Mouse (Mus musculus): ENCODE measurements around the gene Nr2f1. TPM values are rescaled to one million over a fixed set of nuclear protein-coding genes. Genes with fewer than 3 reads are reported as not detected.
"Not testable (repeated sequence)": the region's sequence is repeated elsewhere in the genome, so short reads cannot be mapped to it uniquely, and the experiment has no call there.

The Nr2f1 gene
- polyA plus RNA-seq (2012; rRNA removed), result 2.7 and 5.9 TPM in 2 replicates

- no peak within 1 kb of the TSS for H3K27ac ChIP-seq (ENCODE audit: insufficient read depth, low read depth, low read length)
- peaks cover 8% of the 10 kb centered on the region; the same call in 1 of the 2 replicates for H3K4me1 ChIP-seq (ENCODE audit: control insufficient read depth, insufficient read depth, insufficient read length, low read length)
- TF ChIP-seq POLR2A (IDR thresholded peaks at IDR 0.05; ENCODE audit: low read depth, low read length), result no peak
- no peak for TF ChIP-seq CTCF (IDR thresholded peaks at IDR 0.05; ENCODE audit: extremely low read depth, insufficient read length, insufficient replicate concordance, low read depth, low read length)
- 4% methylated on average over 14 of the region's 14 CpGs for WGBS
- peak within 1 kb of the TSS; percentile 60 for H3K4me3 ChIP-seq (ENCODE audit: low read depth, low read length)
- H3K27me3 ChIP-seq (ENCODE audit: control insufficient read depth, insufficient read depth, low read length), result peaks cover 70% of the 10 kb centered on the region
- H3K36me3 ChIP-seq (ENCODE audit: control insufficient read depth, insufficient read depth, low read length), result no peaks in the 10 kb centered on the region
These were observed at the start of gene Nr2f1 for GRCm38 (mm10) chr13:78199642-78200160. Nr2f1 (minus strand) TSS chr13:78199757.

- Histone ChIP-seq H3K4me3 (ENCODE audit: low read depth, low read length) (no peak overlapping the region), H3K27ac (ENCODE audit: insufficient read depth, low read depth, low read length) (no peak overlapping the region), H3K4me1 (ENCODE audit: control insufficient read depth, insufficient read depth, insufficient read length, low read length) (no peaks in the 10 kb centered on the region), H3K36me3 (ENCODE audit: control insufficient read depth, insufficient read depth, low read length) (no peaks in the 10 kb centered on the region), H3K27me3 (ENCODE audit: control insufficient read depth, insufficient read depth, low read length) (no peaks in the 10 kb centered on the region)
- WGBS, result 77% methylated on average over 3 of the region's 3 CpGs
- TF ChIP-seq CTCF (IDR thresholded peaks at IDR 0.05; ENCODE audit: extremely low read depth, insufficient read length, insufficient replicate concordance, low read depth, low read length) (no peak), POLR2A (IDR thresholded peaks at IDR 0.05; ENCODE audit: low read depth, low read length) (no peak)
These were observed 22.1 kb upstream of the Nr2f1 start for GRCm38 (mm10) chr13:78221680-78222079.

- H3K36me3 ChIP-seq (ENCODE audit: control insufficient read depth, insufficient read depth, low read length); H3K27me3 ChIP-seq (ENCODE audit: control insufficient read depth, insufficient read depth, low read length); H3K4me1 ChIP-seq (ENCODE audit: control insufficient read depth, insufficient read depth, insufficient read length, low read length); H3K27ac ChIP-seq (ENCODE audit: insufficient read depth, low read depth, low read length); H3K4me3 ChIP-seq (ENCODE audit: low read depth, low read length): not testable (repeated sequence)
- 63% methylated on average over 6 of the region's 6 CpGs for WGBS
These were observed 20.7 kb upstream of the Nr2f1 start for GRCm38 (mm10) chr13:78220238-78220637.

- H3K4me3 ChIP-seq (ENCODE audit: low read depth, low read length), result no peak overlapping the region
- no peaks in the 10 kb centered on the region for H3K36me3 ChIP-seq (ENCODE audit: control insufficient read depth, insufficient read depth, low read length)
- H3K27ac ChIP-seq (ENCODE audit: insufficient read depth, low read depth, low read length), result no peak overlapping the region
- no peak for TF ChIP-seq CTCF (IDR thresholded peaks at IDR 0.05; ENCODE audit: extremely low read depth, insufficient read length, insufficient replicate concordance, low read depth, low read length)
- no peak for TF ChIP-seq POLR2A (IDR thresholded peaks at IDR 0.05; ENCODE audit: low read depth, low read length)
- no peaks in the 10 kb centered on the region for H3K4me1 ChIP-seq (ENCODE audit: control insufficient read depth, insufficient read depth, insufficient read length, low read length)
- 45% methylated on average over 2 of the region's 2 CpGs for WGBS
- peaks cover 20% of the 10 kb centered on the region for H3K27me3 ChIP-seq (ENCODE audit: control insufficient read depth, insufficient read depth, low read length)
These were observed 15.7 kb upstream of the Nr2f1 start for GRCm38 (mm10) chr13:78215223-78215622.

GRCm38 (mm10) chr13:78213155-78213554 lies 13.6 kb upstream of the Nr2f1 start:
- no peaks in the 10 kb centered on the region for H3K4me1 ChIP-seq (ENCODE audit: control insufficient read depth, insufficient read depth, insufficient read length, low read length)
- no peak overlapping the region for H3K4me3 ChIP-seq (ENCODE audit: low read depth, low read length)
- TF ChIP-seq POLR2A (IDR thresholded peaks at IDR 0.05; ENCODE audit: low read depth, low read length), result no peak
- TF ChIP-seq CTCF (IDR thresholded peaks at IDR 0.05; ENCODE audit: extremely low read depth, insufficient read length, insufficient replicate concordance, low read depth, low read length), result no peak
- no peaks in the 10 kb centered on the region for H3K36me3 ChIP-seq (ENCODE audit: control insufficient read depth, insufficient read depth, low read length)
- no peak overlapping the region for H3K27ac ChIP-seq (ENCODE audit: insufficient read depth, low read depth, low read length)
- WGBS, result 65% methylated on average over 2 of the region's 2 CpGs
- peaks cover 38% of the 10 kb centered on the region for H3K27me3 ChIP-seq (ENCODE audit: control insufficient read depth, insufficient read depth, low read length)

GRCm38 (mm10) chr13:78212111-78212510 lies 12.6 kb upstream of the Nr2f1 start:
- no peak overlapping the region for H3K4me3 ChIP-seq (ENCODE audit: low read depth, low read length)
- peaks cover 45% of the 10 kb centered on the region for H3K27me3 ChIP-seq (ENCODE audit: control insufficient read depth, insufficient read depth, low read length)
- 42% methylated on average over 15 of the region's 15 CpGs for WGBS
- no peak overlapping the region for H3K27ac ChIP-seq (ENCODE audit: insufficient read depth, low read depth, low read length)
- TF ChIP-seq CTCF (IDR thresholded peaks at IDR 0.05; ENCODE audit: extremely low read depth, insufficient read length, insufficient replicate concordance, low read depth, low read length), result no peak
- no peak for TF ChIP-seq POLR2A (IDR thresholded peaks at IDR 0.05; ENCODE audit: low read depth, low read length)
- no peaks in the 10 kb centered on the region for H3K36me3 ChIP-seq (ENCODE audit: control insufficient read depth, insufficient read depth, low read length)
- H3K4me1 ChIP-seq (ENCODE audit: control insufficient read depth, insufficient read depth, insufficient read length, low read length), result no peaks in the 10 kb centered on the region

- H3K36me3 ChIP-seq (ENCODE audit: control insufficient read depth, insufficient read depth, low read length), result no peaks in the 10 kb centered on the region
- no peak overlapping the region for H3K4me3 ChIP-seq (ENCODE audit: low read depth, low read length)
- H3K4me1 ChIP-seq (ENCODE audit: control insufficient read depth, insufficient read depth, insufficient read length, low read length), result no peaks in the 10 kb centered on the region
- peaks cover 46% of the 10 kb centered on the region for H3K27me3 ChIP-seq (ENCODE audit: control insufficient read depth, insufficient read depth, low read length)
- no peak for TF ChIP-seq CTCF (IDR thresholded peaks at IDR 0.05; ENCODE audit: extremely low read depth, insufficient read length, insufficient replicate concordance, low read depth, low read length)
- no peak for TF ChIP-seq POLR2A (IDR thresholded peaks at IDR 0.05; ENCODE audit: low read depth, low read length)
- H3K27ac ChIP-seq (ENCODE audit: insufficient read depth, low read depth, low read length), result no peak overlapping the region
- 22% methylated on average over 14 of the region's 14 CpGs for WGBS
These were observed 11.9 kb upstream of the Nr2f1 start for GRCm38 (mm10) chr13:78211231-78212010.
